Mouse (Mus musculus) lung, postnatal 36 days (tissue): ENCODE measurements at regions not wholly inside any gene's neighbourhood (a gene's known extent, or its start where the extent isn't known, plus 50 kb on each side); places are given as distances from the start of the nearest gene placed in this dataset.

Experiments used
- DNase-seq: peaks from one replicate; pipeline ENCODE4 v3.0.0; 2022; ENCODE audit warnings: mixed read lengths

- no peak for DNase-seq
Measured at GRCm38 (mm10) chr16:91156506-91156905, 61.6 kb upstream of the 4932438H23Rik start.

GRCm38 (mm10) chr16:91160679-91161078, 64.6 kb upstream of the Olig2 start:
- DNase-seq = peak; percentile 30

- DNase-seq = no peak
Measured at GRCm38 (mm10) chr16:91161616-91162015, 63.6 kb upstream of the Olig2 start.

- no peak for DNase-seq
Measured at GRCm38 (mm10) chr16:91162381-91162780, 62.9 kb upstream of the Olig2 start.

DNA sequence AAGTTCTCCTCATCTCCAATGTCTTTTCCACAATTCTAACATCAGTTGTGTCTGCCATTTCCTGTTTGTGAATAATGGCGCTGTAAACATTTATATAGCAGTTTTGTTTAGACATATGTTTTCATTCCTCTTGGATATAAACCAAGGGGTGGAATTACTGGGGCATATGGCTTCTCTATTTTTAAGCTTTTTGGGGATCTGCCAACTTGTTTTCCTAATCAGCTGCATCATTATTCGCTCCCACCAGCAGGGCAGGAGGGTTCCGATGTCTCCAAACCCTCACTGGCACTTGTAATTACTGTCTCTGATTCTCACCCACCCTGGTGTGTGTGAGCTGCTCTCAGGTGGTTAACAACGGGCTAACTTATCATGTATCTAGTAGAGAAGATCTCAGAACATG, 59.4 kb upstream of the Olig2 start:
- DNase-seq = no peak

GRCm38 (mm10) chr16:91166866-91167265, 58.4 kb upstream of the Olig2 start:
- DNase-seq = peak; percentile 26

GRCm38 (mm10) chr16:91168398-91168797, 56.9 kb upstream of the Olig2 start:
- DNase-seq = no peak

GRCm38 (mm10) chr16:91169829-91170228, 55.4 kb upstream of the Olig2 start:
- DNase-seq = peak; percentile 11

DNA sequence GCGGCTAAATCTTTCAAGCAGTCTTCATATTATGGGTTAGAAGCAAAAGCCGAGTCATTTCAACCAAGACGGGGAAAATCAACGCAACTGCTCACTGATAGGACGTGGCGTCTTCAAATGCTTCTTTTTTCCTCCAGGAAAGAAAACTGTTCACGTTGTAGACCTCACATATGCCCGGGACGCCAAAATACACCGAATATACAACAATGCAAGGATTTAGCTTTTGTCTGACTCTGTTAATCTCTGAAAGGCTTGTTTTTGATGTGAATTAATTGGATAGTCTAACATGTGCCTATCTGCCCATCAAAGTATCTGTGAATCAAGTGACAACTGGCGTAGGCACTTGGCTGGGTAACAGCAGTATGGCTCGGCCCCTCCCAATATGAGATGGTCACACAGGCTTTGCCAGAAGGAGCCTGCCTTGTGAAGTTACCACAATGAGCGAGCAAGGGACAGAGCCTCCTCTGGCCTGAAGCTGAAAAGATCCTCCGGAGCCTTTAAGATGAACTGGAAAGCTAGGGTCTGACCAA, 53.3 kb upstream of the Olig2 start:
- DNase-seq = no peak

DNA sequence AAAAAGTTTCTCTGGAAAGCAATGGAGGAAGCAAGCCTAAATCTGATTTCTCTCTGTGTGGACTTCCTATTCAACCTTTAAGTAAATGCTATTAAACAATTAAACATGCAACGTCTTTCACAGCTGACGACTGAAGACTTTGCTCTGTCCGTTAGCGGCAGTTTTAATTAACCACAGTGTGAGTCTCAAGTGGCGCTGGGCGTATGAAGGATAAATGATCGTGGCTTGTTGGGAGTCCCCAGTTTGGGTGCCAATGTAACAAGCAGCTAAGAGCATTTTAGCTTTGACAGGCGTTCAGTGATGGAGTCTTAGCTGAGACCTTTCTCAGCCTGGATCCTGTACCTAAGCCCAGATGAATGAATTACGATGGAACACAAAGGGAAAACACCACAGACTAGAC, 52.7 kb upstream of the Olig2 start:
- DNase-seq = no peak

GRCm38 (mm10) chr16:91173241-91173640, 52.0 kb upstream of the Olig2 start:
- no peak for DNase-seq

GRCm38 (mm10) chr16:91173870-91174278, 51.4 kb upstream of the Olig2 start:
- no peak for DNase-seq

DNA sequence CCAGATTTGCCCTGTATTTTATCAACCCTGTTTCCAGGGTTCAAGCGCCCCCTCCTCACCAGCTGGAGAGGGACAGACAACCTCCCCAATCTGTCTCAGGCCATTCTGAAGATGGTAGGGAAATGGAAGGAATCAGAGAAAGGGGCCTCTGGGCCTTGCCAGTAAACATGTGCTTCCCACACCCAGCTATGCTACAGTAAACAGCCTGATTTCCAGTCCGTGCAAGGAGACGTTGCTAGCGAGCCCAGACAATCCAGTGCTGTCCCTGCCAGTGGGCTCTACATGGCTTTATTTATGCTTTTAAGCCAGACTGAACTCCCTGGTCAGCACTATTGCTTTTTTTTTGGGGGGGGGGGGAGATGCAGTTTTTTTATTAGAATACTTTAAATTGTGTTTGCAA, 50.9 kb upstream of the Olig2 start:
- no peak for DNase-seq
